Mouse (Mus musculus) T-cell, adult 66 days (primary cell): ENCODE data around the gene Pop7. TPM values are rescaled to one million over a fixed set of nuclear protein-coding genes. Genes with fewer than 3 reads are reported as not detected.

ENCODE experiments used
- total RNA-seq, 2 experiments: library from RNA; stranded (reverse); gene quantifications; 3 replicates in 1 of 2; 4 replicates in 1 of 2; pipeline ENCODE4 v1.2.4; 2023

Pop7 gene
- 10 to 100 TPM; 22.7 to 28.5 TPM for total RNA-seq

DNA sequence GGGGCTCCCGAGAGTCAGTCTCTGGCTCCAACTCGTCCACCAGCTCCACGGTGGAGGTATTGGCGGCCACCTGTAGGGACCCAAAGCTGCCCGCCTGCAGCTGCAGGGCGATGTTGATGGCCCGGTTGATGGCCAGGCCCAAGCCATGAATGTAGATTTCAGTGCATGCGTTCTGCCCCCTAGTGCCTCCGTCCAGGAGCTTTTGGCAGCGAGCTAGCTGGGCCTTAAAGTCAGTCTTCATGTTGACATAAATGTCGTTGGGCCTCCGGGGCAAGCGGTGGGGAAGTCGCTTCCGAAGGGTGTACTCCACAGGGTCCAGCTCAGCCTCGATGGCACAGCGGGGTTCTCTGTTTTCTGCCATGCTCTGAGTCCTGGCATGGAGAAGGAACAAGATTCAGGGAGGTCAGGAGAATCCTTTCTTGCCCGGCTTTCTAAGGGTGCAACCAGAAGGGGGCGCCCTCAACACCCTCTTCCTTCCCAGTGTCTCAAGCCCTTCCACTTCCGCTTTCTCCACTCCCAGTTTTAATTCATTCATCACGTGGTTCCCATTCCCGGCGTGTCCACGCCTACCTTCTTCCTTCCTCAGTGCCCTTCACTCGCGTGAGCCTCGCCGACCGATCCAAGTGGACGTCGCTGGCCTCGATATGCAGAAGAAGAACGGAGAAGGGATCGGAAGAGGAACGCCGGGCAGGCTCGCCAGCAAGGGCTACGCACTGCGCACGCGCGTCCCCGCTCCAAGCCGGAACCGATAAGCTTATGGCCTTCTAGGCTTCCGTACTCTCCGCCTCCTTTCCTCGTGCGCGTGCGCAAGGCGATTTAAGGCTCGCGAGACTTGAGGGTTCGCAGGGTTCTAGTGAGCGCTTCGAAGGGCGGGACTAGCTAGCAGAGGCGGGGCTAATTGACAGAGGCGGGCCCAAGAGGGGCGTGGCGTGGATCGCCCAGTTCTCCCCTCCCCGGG lies at the start of gene Pop7:
TSS of gene Pop7 (minus strand) at position 810 of the 958 bp plus-strand sequence.

DNA sequence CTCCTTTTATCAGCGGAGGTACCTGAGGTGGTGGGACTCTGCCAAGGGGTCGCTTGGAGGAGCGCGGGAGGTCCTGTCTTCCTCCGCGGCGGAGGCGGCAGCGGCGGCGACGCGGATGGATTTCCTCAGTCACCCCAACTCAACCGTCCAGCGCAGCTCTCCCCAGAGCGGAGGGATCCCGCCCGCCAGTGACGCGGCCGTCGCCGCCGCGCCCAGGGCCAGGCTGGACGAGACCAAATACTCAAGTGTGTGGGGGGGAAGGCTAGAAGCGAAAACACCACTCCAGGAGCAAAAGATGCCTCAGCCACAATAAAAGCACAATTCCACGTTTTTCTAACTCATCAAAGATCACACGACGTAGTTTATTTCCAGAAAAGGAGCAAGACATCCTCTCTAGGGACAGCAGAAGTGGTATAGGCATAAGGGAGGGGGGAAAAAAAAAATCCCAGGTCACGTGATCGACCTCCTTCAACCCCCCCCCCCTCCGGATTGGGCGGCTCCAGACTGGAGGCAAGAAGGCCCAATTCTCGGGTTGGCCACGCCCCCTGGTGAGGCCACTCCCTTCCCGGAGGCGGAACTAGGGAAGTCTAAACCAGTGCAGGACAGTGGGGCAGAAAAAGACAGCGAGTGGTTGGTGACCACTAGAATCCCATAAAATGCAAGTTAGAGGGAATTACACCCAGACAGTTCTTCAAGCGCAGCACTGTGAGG lies 31.0 kb upstream of the Pop7 start, which contains the start of the genes Epo and Gnb2:
TSS of gene Epo (minus strand) at position 126 of the 711 bp plus-strand sequence.
TSS of gene Gnb2 (minus strand) at position 394 of the 711 bp plus-strand sequence.

DNA sequence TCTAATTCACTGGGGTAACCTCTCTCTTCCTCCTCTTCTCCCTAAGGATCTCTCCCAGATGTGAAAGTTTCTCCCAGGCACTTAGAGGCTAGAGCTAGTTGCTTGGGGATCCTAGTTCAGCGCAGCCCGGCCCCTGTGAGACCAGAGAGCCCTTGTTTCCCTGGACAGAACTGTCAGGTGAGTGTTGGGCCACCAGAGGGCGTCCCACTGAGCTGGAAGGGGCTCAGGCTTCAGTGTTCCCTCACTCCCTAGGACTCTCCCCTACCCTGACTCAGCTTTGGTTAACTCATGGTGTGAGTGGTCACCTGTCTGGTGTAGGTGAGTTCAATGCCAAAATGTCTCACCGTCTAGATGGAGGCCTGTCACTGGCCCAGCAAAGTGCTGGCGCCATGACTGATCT lies 16.1 kb upstream of the Pop7 start, which contains the start of gene Gigyf1:
TSS of gene Gigyf1 (plus strand) at position 113 of the 400 bp plus-strand sequence.

DNA sequence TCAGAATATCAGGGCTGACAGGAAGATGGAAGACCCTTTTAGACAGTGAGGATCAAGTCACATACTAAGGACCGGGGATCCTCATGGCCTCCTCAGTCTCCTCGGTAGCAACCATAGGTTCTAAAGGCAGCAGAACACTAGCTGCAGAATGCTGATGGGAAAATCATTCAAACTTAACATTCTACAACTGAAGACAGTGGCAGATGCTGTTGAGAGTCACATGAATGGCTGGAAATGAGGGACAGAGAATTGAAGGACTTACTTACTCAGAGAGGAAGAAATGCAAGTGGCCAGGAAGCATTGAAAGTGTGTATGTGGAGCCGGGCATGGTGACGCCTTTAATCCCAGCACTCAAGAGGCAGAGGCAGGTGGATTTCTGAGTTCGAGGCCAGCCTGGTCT lies 25.4 kb downstream of the Pop7 start, which contains the start of gene Zan:
TSS of gene Zan (minus strand) at position 101 of the 400 bp plus-strand sequence.

Other genes starting within 250 kb of the Pop7 start
- 1 to 10 TPM in 1 of 2 experiments, under 1 TPM in 1; 0.27 to 1.2 TPM for gene Ache, start 215.0 kb downstream of the Pop7 start, total RNA-seq
- 1 to 10 TPM in 1 of 2 experiments, not detected in 1; 1.8 TPM for gene Ufsp1, start 207.9 kb downstream of the Pop7 start, total RNA-seq
- gene Srrt, start 194.8 kb downstream of the Pop7 start, total RNA-seq = 100 to 1,000 TPM; 428 to 439 TPM
- 1 to 10 TPM; 8.5 to 9.7 TPM for gene Trip6, start 188.1 kb downstream of the Pop7 start, total RNA-seq
- gene Slc12a9, start 168.9 kb downstream of the Pop7 start, total RNA-seq = 10 to 100 TPM; 22.1 to 23.7 TPM
- gene Ephb4, start 152.4 kb downstream of the Pop7 start, total RNA-seq = not detected
- gene Zan, start 25.5 kb downstream of the Pop7 start, total RNA-seq = under 1 TPM; 0.21 to 0.23 TPM
- 10 to 100 TPM; 95.7 to 97.2 TPM for gene Gigyf1, start 16.0 kb upstream of the Pop7 start, total RNA-seq
- not detected for gene Epo, start 30.7 kb upstream of the Pop7 start, total RNA-seq
- gene Gnb2, start 31.0 kb upstream of the Pop7 start, total RNA-seq = 100 to 1,000 TPM; 327 to 334 TPM
- gene Actl6b, start 51.0 kb upstream of the Pop7 start, total RNA-seq = not detected
- gene Tfr2, start 67.3 kb upstream of the Pop7 start, total RNA-seq = 1 to 10 TPM; 1.9 to 2.2 TPM
- 10 to 100 TPM; 32.7 to 38.3 TPM for gene Mospd3, start 98.5 kb upstream of the Pop7 start, total RNA-seq
- gene Pcolce, start 111.3 kb upstream of the Pop7 start, total RNA-seq = under 1 TPM; 0.47 to 0.93 TPM
- gene Fbxo24, start 126.5 kb upstream of the Pop7 start, total RNA-seq = under 1 TPM in 1 of 2 experiments, not detected in 1; 0.50 TPM
- 100 to 1,000 TPM; 189 to 193 TPM for gene Lrch4, start 126.6 kb upstream of the Pop7 start, total RNA-seq
- 10 to 100 TPM; 61.4 to 68.4 TPM for gene Gm20605, start 126.7 kb upstream of the Pop7 start, total RNA-seq
- 100 to 1,000 TPM in 1 of 2 experiments, 10 to 100 TPM in 1; 98.4 to 116 TPM for gene Sap25, start 138.8 kb upstream of the Pop7 start, total RNA-seq
- 1 to 10 TPM in 1 of 2 experiments, under 1 TPM in 1; 0.58 to 1.2 TPM for gene Irs3, start 143.2 kb upstream of the Pop7 start, total RNA-seq
- gene Agfg2, start 182.2 kb upstream of the Pop7 start, total RNA-seq = 10 to 100 TPM; 24.7 to 27.5 TPM
- gene Nyap1, start 239.1 kb upstream of the Pop7 start, total RNA-seq = 1 to 10 TPM; 2.1 to 2.3 TPM
- 100 to 1,000 TPM; 231 to 235 TPM for gene Tsc22d4, start 243.2 kb upstream of the Pop7 start, total RNA-seq